Mouse (Mus musculus) spleen, embryonic (tissue): Measurements from ENCODE around the gene Spef2.
"Not testable (repeated sequence)": the region's sequence is repeated elsewhere in the genome, so short reads cannot be mapped to it uniquely, and the experiment has no call there.

Experiments
- CTCF ChIA-PET: fragments of 350-600 bp; sonication (Branson Sonifier 250); formaldehyde crosslinking; loops from one replicate; lab custom pipeline; 2022; lab: Charles Lee

Spef2 gene

GRCm38 (mm10) chr15:9748359-9749102 is at the start of gene Spef2:
Gene Spef2, minus strand, starts transcription at chr15:9748868.
- CTCF ChIA-PET = interaction anchor here (0.6 to 0.7 kb wide), 2 partner anchors 443 to 780 kb away, joined by 3 to 4 read pairs; no protein-coding TSS in a partner anchor

- CTCF ChIA-PET = no interaction called here
Measured at GRCm38 (mm10) chr15:9794131-9794530, 45.5 kb upstream of the Spef2 start.

GRCm38 (mm10) chr15:9788245-9789030 is 39.8 kb upstream of the Spef2 start:
- CTCF ChIA-PET = no interaction called here

GRCm38 (mm10) chr15:9774222-9775142 is 25.8 kb upstream of the Spef2 start:
- CTCF ChIA-PET = not testable (repeated sequence)

GRCm38 (mm10) chr15:9768184-9768918 is 19.7 kb upstream of the Spef2 start:
- CTCF ChIA-PET = no interaction called here

- CTCF ChIA-PET = no interaction called here
Measured at GRCm38 (mm10) chr15:9767034-9767433, 18.4 kb upstream of the Spef2 start.

- CTCF ChIA-PET = interaction anchor here (0.9 kb wide), 1 partner anchor 295 kb away, joined by 3 read pairs; no protein-coding TSS in a partner anchor
Measured at GRCm38 (mm10) chr15:9750966-9751365, 2.3 kb upstream of the Spef2 start.

GRCm38 (mm10) chr15:9747410-9748104 is 1.1 kb downstream of the Spef2 start:
- CTCF ChIA-PET = no interaction called here

- CTCF ChIA-PET = no interaction called here
Measured at GRCm38 (mm10) chr15:9742172-9742571, 6.5 kb downstream of the Spef2 start.

- CTCF ChIA-PET = no interaction called here
Measured at GRCm38 (mm10) chr15:9714574-9715458, 33.9 kb downstream of the Spef2 start.

GRCm38 (mm10) chr15:9713707-9714106 is 35.0 kb downstream of the Spef2 start:
- CTCF ChIA-PET = no interaction called here

GRCm38 (mm10) chr15:9710330-9710729 is 38.3 kb downstream of the Spef2 start:
- CTCF ChIA-PET = no interaction called here

- CTCF ChIA-PET = no interaction called here
Measured at GRCm38 (mm10) chr15:9705830-9706450, 42.7 kb downstream of the Spef2 start.

- CTCF ChIA-PET = interaction anchor here (0.7 kb wide), 1 partner anchor 32 kb away, joined by 3 read pairs; no protein-coding TSS in a partner anchor
Measured at GRCm38 (mm10) chr15:9701845-9702244, 46.8 kb downstream of the Spef2 start.

- CTCF ChIA-PET = no interaction called here
Measured at GRCm38 (mm10) chr15:9691721-9692120, 56.9 kb downstream of the Spef2 start.

- CTCF ChIA-PET = no interaction called here
Measured at GRCm38 (mm10) chr15:9690845-9691244, 57.8 kb downstream of the Spef2 start.

- CTCF ChIA-PET = no interaction called here
Measured at GRCm38 (mm10) chr15:9690436-9690835, 58.2 kb downstream of the Spef2 start.

GRCm38 (mm10) chr15:9683485-9683884 is 65.2 kb downstream of the Spef2 start:
- CTCF ChIA-PET = no interaction called here
